Mouse (Mus musculus): Measurements from ENCODE around the gene Atp1a4.

- TF ChIP-seq CTCF (IDR thresholded peaks at IDR 0.05; ENCODE audit: borderline replicate concordance, extremely low read depth, insufficient read depth, insufficient read length), result no peak
- no peak for TF ChIP-seq POLR2A (IDR thresholded peaks at IDR 0.05; ENCODE audit: borderline replicate concordance, extremely low read depth, insufficient read depth, insufficient read length, poor library complexity, severe bottlenecking)
Measured at GRCm38 (mm10) chr1:172279768-172280509, 21.7 kb upstream of the Atp1a4 start.

Measured in brain, embryonic 14.5 days (tissue).